Mouse (Mus musculus) limb, embryonic 12.5 days (tissue): Measurements from ENCODE around the gene Efhd2. TPM values are rescaled to one million over a fixed set of nuclear protein-coding genes. Genes with fewer than 3 reads are reported as not detected.

Experiments used
- polyA plus RNA-seq: library from polyadenylated mRNA; unstranded; fragments of >200 nt; fragmentation: Nextera tagmentation; extraction: Ambion mirVana; gene quantifications from 2 replicates; pipeline ENCODE4 v1.2.1, GENCODE M21; 2016

The Efhd2 gene
- polyA plus RNA-seq, 1 experiment from 2014 or later = 48.4 TPM

Other genes with a start within 250 kb of the Efhd2 start
- 7.4 and 8.3 TPM in 2 replicates for gene Plekhm2, start 210.0 kb downstream of the Efhd2 start, polyA plus RNA-seq
- gene Rsc1a1, start 189.3 kb downstream of the Efhd2 start, polyA plus RNA-seq = 1.8 TPM in 1 of 2 replicates, not detected in the other
- 31.1 and 32.2 TPM in 2 replicates for gene Ddi2, start 151.5 kb downstream of the Efhd2 start, polyA plus RNA-seq
- gene Agmat, start 128.2 kb downstream of the Efhd2 start, polyA plus RNA-seq = not detected in 2 replicates
- gene Dnajc16, start 84.0 kb downstream of the Efhd2 start, polyA plus RNA-seq = 3.4 and 4.0 TPM in 2 replicates
- 18.7 and 22.6 TPM in 2 replicates for gene Casp9, start 81.3 kb downstream of the Efhd2 start, polyA plus RNA-seq
- gene Cela2a, start 48.8 kb downstream of the Efhd2 start, polyA plus RNA-seq = not detected in 2 replicates
- not detected in 2 replicates for gene Ctrc, start 28.6 kb downstream of the Efhd2 start, polyA plus RNA-seq
- gene Fhad1, start 140.2 kb upstream of the Efhd2 start, polyA plus RNA-seq = 1.4 and 1.8 TPM in 2 replicates
- gene Tmem51, start 209.4 kb upstream of the Efhd2 start, polyA plus RNA-seq = 16.9 and 17.1 TPM in 2 replicates